ENCODE assay signal across 18 mouse cellular contexts in the genomic region with DNA sequence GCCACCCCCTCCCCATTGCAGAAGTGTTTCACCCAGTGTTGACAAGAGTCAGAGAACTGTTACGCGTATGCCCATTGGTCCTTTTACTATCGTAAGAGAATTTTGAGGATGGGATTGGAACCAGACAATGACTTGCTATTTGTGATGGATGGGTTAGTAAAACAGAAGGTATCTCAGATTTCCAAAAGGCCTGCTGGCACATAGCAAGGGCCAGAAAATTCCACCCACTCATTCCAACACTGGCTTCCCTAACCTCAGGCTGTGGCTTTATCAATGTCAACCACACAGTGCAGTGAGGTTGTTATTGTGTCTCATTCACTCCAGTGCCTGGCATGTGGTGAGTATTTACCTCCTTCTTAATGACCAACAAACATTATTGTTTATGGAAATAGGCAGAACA. TPM values are rescaled to one million over a fixed set of nuclear protein-coding genes. Genes with fewer than 3 reads are reported as not detected.
"Had no signal": no experiment of that assay in that cellular context is flagged by ENCODE, and none has a peak within 500 bp of the region (broad histone marks: within the 10 kb centered on the region; RNA-seq: fewer than 3 reads in every experiment).

No protein-coding gene starts in this region.

- DNase-seq: gastrocnemius, postnatal 25 days; heart, adult 18-20 months; heart, postnatal 10 days; heart, postnatal 4 days; kidney, adult 18-20 months; kidney, adult 8-10 months; kidney, postnatal 10 days; kidney, postnatal 25 days; kidney, postnatal 4 days; left cerebral cortex, postnatal 4 days had no signal

- ATAC-seq: hindbrain, embryonic 16.5 days; inflammation-experienced regulatory T-cells, adult 6 months; intestine, embryonic 15.5 days; intestine, postnatal 0 days; liver, embryonic 12.5 days had no signal

RNA-seq across cellular contexts. Expression of a gene that starts 11.5 kb away (rescaled TPM):
- total RNA-seq: gastrocnemius, adult 8-10 months; gastrocnemius, postnatal 25 days; heart, adult 8-10 months; liver, adult 2 months had no signal
